Mouse (Mus musculus): ENCODE measurements around the gene Rad1. TPM values are rescaled to one million over a fixed set of nuclear protein-coding genes. Genes with fewer than 3 reads are reported as not detected.

Rad1 gene
- 15.1 and 16.0 TPM in 2 replicates for polyA plus RNA-seq (2015; fragmentation: Nextera tagmentation; extraction: Ambion mirVana)

DNA sequence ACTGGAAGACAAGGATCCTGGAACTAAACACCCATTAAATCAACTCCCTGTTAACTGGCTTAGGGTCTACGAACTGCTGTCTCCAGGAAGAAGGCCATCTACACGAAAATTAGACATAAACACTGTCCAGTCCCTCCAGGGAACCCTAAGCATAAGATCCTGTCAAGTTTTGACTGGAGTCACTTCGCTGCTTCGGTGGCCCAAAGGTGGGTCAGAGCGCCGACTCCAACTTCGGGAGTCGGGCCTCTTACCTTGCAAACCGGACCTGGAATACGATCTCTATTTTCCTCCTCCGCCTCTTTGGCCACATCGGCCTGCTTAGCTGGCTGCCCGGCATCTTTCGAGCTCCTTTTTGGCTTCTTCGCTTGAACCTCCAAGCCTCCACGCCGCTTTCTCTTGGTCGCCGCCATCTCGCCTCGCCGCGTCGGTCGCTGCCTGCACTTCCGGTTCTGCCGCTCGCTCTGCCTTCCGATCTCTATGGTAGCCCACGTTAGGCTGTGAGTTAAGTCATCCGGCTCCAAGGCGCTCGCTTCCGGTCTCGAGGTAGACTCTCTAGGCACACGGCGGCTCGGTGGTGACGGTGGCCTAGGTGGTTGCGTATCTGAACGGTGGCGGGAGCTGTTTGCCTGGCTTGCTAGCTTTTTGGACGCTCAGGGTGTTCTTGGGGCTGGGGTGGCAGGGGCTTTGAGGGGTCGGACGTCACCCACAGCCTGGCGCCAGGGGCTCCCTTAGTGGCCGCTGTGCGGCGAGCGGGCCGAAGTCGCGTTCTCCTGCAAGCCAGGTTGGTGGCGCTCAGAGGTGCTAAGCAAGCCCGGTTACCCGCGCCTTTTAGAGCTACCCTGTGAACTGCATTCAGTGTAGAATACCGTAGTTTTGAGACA, at the start of gene Rad1, which contains the start of gene Brix1:
Gene Rad1 (plus strand): TSS at position 535 of the 881 bp plus-strand sequence.
Gene Brix1 (minus strand): TSS at position 464 of the 881 bp plus-strand sequence.
- peak; percentile 100 for ATAC-seq (ENCODE audit: low FRiP score, low TSS enrichment)
- WGBS: under 1% methylated on average over 58 of the region's 58 CpGs
- TF ChIP-seq EP300 (optimal IDR thresholded peaks at IDR 0.05) (no peak), CTCF (IDR thresholded peaks at IDR 0.05; ENCODE audit: low read depth) (no peak)
- H3K4me2 ChIP-seq (replicated peaks; ENCODE audit: low read depth): peak within 1 kb of the TSS; percentile 67
- H3K4me3 ChIP-seq (ENCODE audit: low read depth, low read length): peak within 1 kb of the TSS; percentile 86
- H3K9ac ChIP-seq (ENCODE audit: low read length): peak within 1 kb of the TSS; percentile 86
- H3K36me3 ChIP-seq (ENCODE audit: control insufficient read depth, insufficient read depth, low read length): peaks cover 6% of the 10 kb centered on the region; the same call in 1 of the 2 replicates
- peaks cover 3% of the 10 kb centered on the region; the same call in 1 of the 2 replicates for H3K4me1 ChIP-seq (replicated peaks; ENCODE audit: control insufficient read depth, insufficient read depth)
- H3K27me3 ChIP-seq (ENCODE audit: control insufficient read depth, insufficient read depth, low read length): no peaks in the 10 kb centered on the region
- peak within 1 kb of the TSS; percentile 61 for H3K27ac ChIP-seq (replicated peaks)
- peak; percentile 96 for DNase-seq (ENCODE audit: low spot score)
- H3K9me3 ChIP-seq (ENCODE audit: control insufficient read depth, low read length): no peaks in the 10 kb centered on the region

DNA sequence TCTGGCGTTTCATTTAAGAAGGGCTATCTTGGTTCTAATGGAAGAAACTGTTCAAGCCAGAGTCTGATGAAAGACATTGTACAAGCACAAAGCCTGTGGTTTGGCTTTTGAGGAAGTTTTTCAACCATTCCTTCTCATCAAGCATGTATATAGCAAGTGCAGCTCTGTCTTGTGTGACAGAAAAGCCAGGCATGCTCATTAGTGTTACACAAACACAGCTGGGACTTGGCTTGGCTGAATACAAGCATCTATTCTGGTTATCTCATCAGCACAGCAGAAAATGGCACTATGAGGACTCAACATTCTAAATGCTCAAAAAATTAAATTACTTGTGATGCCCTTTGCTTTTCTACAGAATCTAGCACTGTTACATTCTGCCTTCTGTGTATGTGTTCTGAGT, 48.9 kb upstream of the Rad1 start:
- Histone ChIP-seq H3K4me3 (ENCODE audit: low read depth, low read length) (no peak overlapping the region), H3K27ac (replicated peaks) (no peak overlapping the region), H3K36me3 (ENCODE audit: control insufficient read depth, insufficient read depth, low read length) (no peaks in the 10 kb centered on the region; the same call in 1 of the 2 replicates), H3K27me3 (ENCODE audit: control insufficient read depth, insufficient read depth, low read length) (no peaks in the 10 kb centered on the region), H3K4me2 (replicated peaks; ENCODE audit: low read depth) (no peak overlapping the region), H3K4me1 (replicated peaks; ENCODE audit: control insufficient read depth, insufficient read depth) (no peaks in the 10 kb centered on the region), H3K9ac (ENCODE audit: low read length) (no peak overlapping the region), H3K9me3 (ENCODE audit: control insufficient read depth, low read length) (no peaks in the 10 kb centered on the region)
- DNase-seq (ENCODE audit: low spot score): no peak
- no peak for ATAC-seq (ENCODE audit: low FRiP score, low TSS enrichment)
- 65% methylated on average over 1 of the region's 1 CpGs for WGBS
- no peak for TF ChIP-seq EP300 (optimal IDR thresholded peaks at IDR 0.05)
- TF ChIP-seq CTCF (IDR thresholded peaks at IDR 0.05; ENCODE audit: low read depth): no peak

DNA sequence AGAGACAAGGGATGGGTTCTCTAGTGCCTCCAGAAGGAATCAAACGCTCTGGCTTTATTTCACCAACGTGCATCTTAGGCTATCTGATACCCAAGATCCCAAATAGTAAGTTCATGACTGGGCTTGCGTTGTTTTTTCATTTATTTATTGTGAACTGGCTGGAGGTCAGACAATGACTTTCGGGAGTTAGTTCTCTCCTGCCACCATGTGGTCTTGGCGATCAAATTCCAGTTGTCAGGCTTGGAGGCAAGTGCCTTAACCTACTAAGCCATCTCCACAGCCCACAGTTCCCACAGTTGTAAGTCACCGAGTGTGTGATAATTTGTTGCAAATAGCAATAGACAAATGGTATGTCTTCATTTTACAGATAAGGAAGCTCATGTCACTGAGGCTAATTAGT, 45.9 kb upstream of the Rad1 start:
- H3K4me1 ChIP-seq (replicated peaks; ENCODE audit: control insufficient read depth, insufficient read depth): no peaks in the 10 kb centered on the region
- no peak overlapping the region for H3K9ac ChIP-seq (ENCODE audit: low read length)
- no peaks in the 10 kb centered on the region; the same call in 1 of the 2 replicates for H3K36me3 ChIP-seq (ENCODE audit: control insufficient read depth, insufficient read depth, low read length)
- no peak for DNase-seq (ENCODE audit: low spot score)
- no peaks in the 10 kb centered on the region for H3K27me3 ChIP-seq (ENCODE audit: control insufficient read depth, insufficient read depth, low read length)
- H3K4me2 ChIP-seq (replicated peaks; ENCODE audit: low read depth): no peak overlapping the region
- WGBS: 74% methylated on average over 6 of the region's 6 CpGs
- TF ChIP-seq EP300 (optimal IDR thresholded peaks at IDR 0.05) (no peak), CTCF (IDR thresholded peaks at IDR 0.05; ENCODE audit: low read depth) (peak; percentile 47)
- H3K4me3 ChIP-seq (ENCODE audit: low read depth, low read length): no peak overlapping the region
- no peak for ATAC-seq (ENCODE audit: low FRiP score, low TSS enrichment)
- no peaks in the 10 kb centered on the region for H3K9me3 ChIP-seq (ENCODE audit: control insufficient read depth, low read length)
- no peak overlapping the region for H3K27ac ChIP-seq (replicated peaks)

DNA sequence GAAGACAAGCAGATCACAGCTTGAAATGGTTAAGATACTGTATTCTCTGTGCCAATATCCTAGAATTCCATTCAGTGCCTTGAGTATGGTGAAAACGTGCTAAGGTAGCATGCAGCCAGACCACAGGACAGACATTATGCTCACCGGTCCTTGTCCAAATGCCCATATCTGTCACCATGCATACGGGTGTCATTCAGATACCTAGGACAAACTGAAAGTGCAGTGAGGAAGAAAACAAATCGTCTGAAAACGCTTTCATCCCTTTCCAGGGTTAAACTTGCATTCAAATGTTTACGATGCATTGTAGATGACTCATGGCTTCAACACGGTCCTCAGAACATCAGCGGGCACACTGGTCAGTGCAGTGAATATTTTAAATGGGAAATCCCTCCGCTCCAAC, 44.3 kb upstream of the Rad1 start:
- H3K27me3 ChIP-seq (ENCODE audit: control insufficient read depth, insufficient read depth, low read length): no peaks in the 10 kb centered on the region
- ATAC-seq (ENCODE audit: low FRiP score, low TSS enrichment) (no peak), DNase-seq (ENCODE audit: low spot score) (no peak)
- no peaks in the 10 kb centered on the region for H3K4me1 ChIP-seq (replicated peaks; ENCODE audit: control insufficient read depth, insufficient read depth)
- H3K4me3 ChIP-seq (ENCODE audit: low read depth, low read length): no peak overlapping the region
- peaks cover 2% of the 10 kb centered on the region; the same call in 1 of the 2 replicates for H3K36me3 ChIP-seq (ENCODE audit: control insufficient read depth, insufficient read depth, low read length)
- H3K27ac ChIP-seq (replicated peaks): no peak overlapping the region
- TF ChIP-seq CTCF (IDR thresholded peaks at IDR 0.05; ENCODE audit: low read depth) (no peak), EP300 (optimal IDR thresholded peaks at IDR 0.05) (no peak)
- no peak overlapping the region for H3K4me2 ChIP-seq (replicated peaks; ENCODE audit: low read depth)
- no peak overlapping the region for H3K9ac ChIP-seq (ENCODE audit: low read length)
- 80% methylated on average over 9 of the region's 9 CpGs for WGBS
- H3K9me3 ChIP-seq (ENCODE audit: control insufficient read depth, low read length): no peaks in the 10 kb centered on the region

DNA sequence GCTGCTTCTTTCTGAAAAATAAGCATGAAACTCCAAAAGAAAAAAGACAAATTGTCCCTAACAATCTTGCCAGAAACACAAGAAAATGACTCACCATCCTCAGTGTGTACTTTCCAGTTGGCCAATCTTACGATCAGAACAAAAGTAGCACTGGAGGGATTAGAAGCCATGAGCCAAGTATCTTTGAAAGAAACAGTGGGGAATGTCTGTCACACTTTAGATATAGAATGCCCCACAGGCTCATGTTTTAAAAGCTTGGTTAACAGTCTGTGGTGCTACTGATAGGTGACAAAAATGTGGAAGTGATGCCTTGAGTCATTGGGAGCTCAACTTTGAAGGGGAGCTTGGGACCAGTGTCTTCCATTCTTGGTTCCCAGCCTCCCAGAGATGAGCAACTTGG, 43.5 kb upstream of the Rad1 start:
- no peak for ATAC-seq (ENCODE audit: low FRiP score, low TSS enrichment)
- no peak overlapping the region for H3K4me3 ChIP-seq (ENCODE audit: low read depth, low read length)
- peaks cover 2% of the 10 kb centered on the region; the same call in 1 of the 2 replicates for H3K36me3 ChIP-seq (ENCODE audit: control insufficient read depth, insufficient read depth, low read length)
- no peaks in the 10 kb centered on the region for H3K4me1 ChIP-seq (replicated peaks; ENCODE audit: control insufficient read depth, insufficient read depth)
- WGBS: 30% methylated on average over 1 of the region's 1 CpGs
- no peaks in the 10 kb centered on the region for H3K9me3 ChIP-seq (ENCODE audit: control insufficient read depth, low read length)
- no peak for TF ChIP-seq EP300 (optimal IDR thresholded peaks at IDR 0.05)
- no peak for TF ChIP-seq CTCF (IDR thresholded peaks at IDR 0.05; ENCODE audit: low read depth)
- no peak overlapping the region for H3K4me2 ChIP-seq (replicated peaks; ENCODE audit: low read depth)
- H3K9ac ChIP-seq (ENCODE audit: low read length): no peak overlapping the region
- H3K27ac ChIP-seq (replicated peaks): no peak overlapping the region
- DNase-seq (ENCODE audit: low spot score): no peak
- H3K27me3 ChIP-seq (ENCODE audit: control insufficient read depth, insufficient read depth, low read length): no peaks in the 10 kb centered on the region

DNA sequence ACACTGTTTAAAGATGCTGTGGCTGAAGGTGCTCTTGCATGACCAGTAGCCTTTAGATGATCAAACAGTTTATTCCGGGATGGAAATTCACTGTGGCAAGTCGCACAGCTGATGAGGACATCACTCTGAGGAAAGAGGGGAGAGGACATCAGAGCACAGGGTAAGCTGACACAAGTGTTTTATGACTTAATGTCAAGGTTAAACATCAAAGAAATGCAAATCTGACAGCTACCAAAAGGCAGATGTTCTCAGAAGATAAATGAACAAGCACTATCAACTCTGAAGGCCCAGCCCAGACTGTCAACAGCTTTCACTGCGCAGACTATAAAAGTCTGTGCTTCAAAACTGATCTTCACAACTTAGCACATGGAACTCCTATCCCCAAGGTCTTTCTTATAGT, 38.7 kb upstream of the Rad1 start:
- Histone ChIP-seq H3K36me3 (ENCODE audit: control insufficient read depth, insufficient read depth, low read length) (peaks cover 12% of the 10 kb centered on the region; the same call in 1 of the 2 replicates), H3K27ac (replicated peaks) (no peak overlapping the region), H3K9ac (ENCODE audit: low read length) (no peak overlapping the region), H3K9me3 (ENCODE audit: control insufficient read depth, low read length) (no peaks in the 10 kb centered on the region), H3K4me2 (replicated peaks; ENCODE audit: low read depth) (no peak overlapping the region), H3K27me3 (ENCODE audit: control insufficient read depth, insufficient read depth, low read length) (no peaks in the 10 kb centered on the region), H3K4me3 (ENCODE audit: low read depth, low read length) (no peak overlapping the region), H3K4me1 (replicated peaks; ENCODE audit: control insufficient read depth, insufficient read depth) (no peaks in the 10 kb centered on the region)
- DNase-seq (ENCODE audit: low spot score) (no peak), ATAC-seq (ENCODE audit: low FRiP score, low TSS enrichment) (no peak)
- WGBS: 89% methylated on average over 3 of the region's 3 CpGs
- no peak for TF ChIP-seq CTCF (IDR thresholded peaks at IDR 0.05; ENCODE audit: low read depth)
